Mouse (Mus musculus): Measurements from ENCODE around the gene Rusc1. TPM values are rescaled to one million over a fixed set of nuclear protein-coding genes. Genes with fewer than 3 reads are reported as not detected.

Gene Rusc1
- polyA plus RNA-seq, 1 experiment from 2014 or later: 3.0 TPM

DNA sequence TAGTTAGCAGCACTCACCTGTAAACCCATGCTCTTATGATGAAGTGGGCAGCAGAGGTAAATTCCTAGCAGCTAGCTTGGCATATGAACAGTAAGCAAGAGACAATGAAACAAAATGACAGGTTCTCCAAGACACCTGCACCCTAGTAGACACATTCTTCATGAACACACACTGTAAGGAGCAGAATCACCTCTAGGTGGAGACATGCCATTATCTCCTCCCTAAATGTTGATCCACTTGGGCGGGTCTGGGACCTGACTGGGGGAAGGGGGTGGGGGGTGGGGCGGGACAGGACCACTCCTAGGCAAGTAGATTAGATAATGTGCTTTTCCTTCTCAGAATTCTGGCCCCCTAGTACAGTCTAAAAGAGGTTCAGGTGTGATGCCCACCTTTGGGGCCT lies 22.4 kb upstream of the Rusc1 start:
- Histone ChIP-seq H3K4me3 (replicated peaks) (no peak overlapping the region), H3K9me3 (replicated peaks) (no peaks in the 10 kb centered on the region), H3K27me3 (no peaks in the 10 kb centered on the region), H3K36me3 (replicated peaks) (no peaks in the 10 kb centered on the region), H3K4me1 (replicated peaks) (peaks cover 31% of the 10 kb centered on the region), H3K9ac (no peak overlapping the region), H3K27ac (replicated peaks) (no peak overlapping the region; the same call in 1 of the 2 replicates), H3K4me2 (peak overlapping the region; percentile 36; the same call in 1 of the 2 replicates)
- peak; percentile 78 for ATAC-seq (ENCODE audit: insufficient read depth)
- 0% methylated on average over 2 of the region's 2 CpGs for WGBS (ENCODE audit: insufficient replicate concordance)

DNA sequence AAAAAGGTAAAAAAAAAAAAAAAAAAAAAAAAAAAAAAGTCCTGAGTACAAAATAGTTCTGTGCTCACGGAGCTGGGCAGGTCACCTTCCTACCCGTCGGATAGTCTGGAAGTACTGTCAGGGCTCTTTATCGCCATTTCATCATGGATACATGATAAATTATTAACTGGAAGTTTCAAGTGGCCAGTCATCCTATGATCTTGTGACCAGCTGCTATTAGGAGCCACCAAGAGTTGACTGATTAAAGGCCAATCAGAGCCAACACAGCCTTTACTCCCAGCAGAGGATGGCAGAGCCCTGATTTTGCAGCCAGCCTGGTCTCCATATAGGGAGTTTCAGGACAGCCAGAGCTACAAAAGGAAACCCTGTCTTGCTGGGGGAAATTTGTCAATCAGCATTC lies 19.9 kb upstream of the Rusc1 start:
- ATAC-seq (ENCODE audit: insufficient read depth): peak; percentile 55; the same call in 1 of the 2 replicates
- H3K27me3 ChIP-seq: no peaks in the 10 kb centered on the region
- no peaks in the 10 kb centered on the region for H3K36me3 ChIP-seq (replicated peaks)
- no peak overlapping the region for H3K9ac ChIP-seq
- no peaks in the 10 kb centered on the region for H3K9me3 ChIP-seq (replicated peaks)
- 73% methylated on average over 4 of the region's 4 CpGs for WGBS (ENCODE audit: insufficient replicate concordance)
- H3K27ac ChIP-seq (replicated peaks): peak overlapping the region; percentile 49; the same call in 1 of the 2 replicates
- H3K4me2 ChIP-seq: no peak overlapping the region
- H3K4me1 ChIP-seq (replicated peaks): peaks cover 31% of the 10 kb centered on the region
- no peak overlapping the region for H3K4me3 ChIP-seq (replicated peaks)

DNA sequence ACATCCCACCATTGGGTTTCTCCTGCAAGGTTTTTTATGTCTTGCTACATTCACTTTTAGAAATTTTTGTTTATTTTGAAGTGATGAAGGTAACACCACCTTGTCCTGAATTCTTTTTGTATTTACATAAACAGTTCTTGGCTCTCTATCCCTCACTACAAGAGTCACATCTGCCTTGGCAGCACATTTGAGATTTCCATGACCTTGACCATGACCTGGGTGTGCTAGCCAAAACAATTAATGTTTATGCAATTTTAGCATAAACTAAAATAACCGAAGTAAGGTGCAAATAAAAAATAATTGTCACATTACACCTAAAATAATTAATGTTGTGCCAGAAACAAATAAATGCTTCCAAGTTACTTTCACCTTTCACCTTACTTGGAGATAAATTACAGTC lies 15.0 kb upstream of the Rusc1 start:
- no peaks in the 10 kb centered on the region for H3K9me3 ChIP-seq (replicated peaks)
- H3K4me1 ChIP-seq (replicated peaks): peaks cover 6% of the 10 kb centered on the region
- no peak overlapping the region for H3K4me3 ChIP-seq (replicated peaks)
- H3K9ac ChIP-seq: no peak overlapping the region
- 48% methylated on average over 1 of the region's 1 CpGs for WGBS (ENCODE audit: insufficient replicate concordance)
- no peak overlapping the region for H3K4me2 ChIP-seq
- no peaks in the 10 kb centered on the region for H3K36me3 ChIP-seq (replicated peaks)
- no peaks in the 10 kb centered on the region for H3K27me3 ChIP-seq
- no peak for ATAC-seq (ENCODE audit: insufficient read depth)
- H3K27ac ChIP-seq (replicated peaks): no peak overlapping the region

DNA sequence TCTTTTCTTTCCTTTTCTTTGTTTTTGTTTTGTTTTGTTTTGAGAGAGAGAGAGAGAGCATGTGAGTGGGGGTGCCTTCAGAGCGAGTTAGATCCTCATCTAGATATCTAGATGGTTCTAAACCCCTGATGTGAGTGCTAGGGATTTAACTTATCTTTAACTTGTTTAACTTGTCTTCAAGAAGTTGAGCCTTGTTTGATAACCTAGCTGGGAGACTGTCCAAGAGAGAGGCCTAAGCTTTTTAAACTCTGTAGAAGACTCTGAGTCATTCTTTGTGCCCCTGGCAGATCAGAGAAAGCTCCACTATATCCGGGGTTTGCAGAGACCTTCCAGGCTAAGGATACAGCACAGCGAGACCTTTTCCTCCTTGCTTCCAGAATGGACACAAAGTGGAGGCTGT lies 14.4 kb upstream of the Rusc1 start:
- H3K9me3 ChIP-seq (replicated peaks): no peaks in the 10 kb centered on the region
- H3K4me1 ChIP-seq (replicated peaks): peaks cover 12% of the 10 kb centered on the region
- WGBS (ENCODE audit: insufficient replicate concordance): 45% methylated on average over 3 of the region's 3 CpGs
- H3K4me2 ChIP-seq: no peak overlapping the region
- H3K9ac ChIP-seq: no peak overlapping the region
- no peaks in the 10 kb centered on the region for H3K36me3 ChIP-seq (replicated peaks)
- no peak overlapping the region for H3K27ac ChIP-seq (replicated peaks)
- no peak overlapping the region for H3K4me3 ChIP-seq (replicated peaks)
- ATAC-seq (ENCODE audit: insufficient read depth): no peak
- H3K27me3 ChIP-seq: no peaks in the 10 kb centered on the region

DNA sequence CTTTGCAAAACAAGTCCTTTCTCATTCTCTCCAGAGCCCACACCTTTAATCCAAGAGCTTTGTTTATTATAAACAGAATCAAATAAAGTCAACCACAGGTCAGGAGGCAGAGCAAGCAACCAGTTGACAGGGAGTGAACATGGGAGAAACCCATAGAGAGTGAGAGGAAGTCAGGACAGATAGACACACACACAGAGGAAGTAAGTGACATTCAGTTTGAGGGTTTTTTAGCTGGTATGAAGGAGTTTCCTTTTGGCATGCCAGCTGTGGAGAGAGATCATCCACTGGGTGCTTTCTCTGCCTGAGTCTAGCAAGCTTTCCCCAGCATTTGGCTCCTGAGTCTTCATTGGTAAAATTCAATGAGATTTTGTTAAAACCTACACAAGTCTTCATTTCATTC lies 13.8 kb upstream of the Rusc1 start:
- H3K4me2 ChIP-seq: no peak overlapping the region
- no peak overlapping the region for H3K9ac ChIP-seq
- H3K9me3 ChIP-seq (replicated peaks): no peaks in the 10 kb centered on the region
- no peak overlapping the region for H3K27ac ChIP-seq (replicated peaks)
- no peak for ATAC-seq (ENCODE audit: insufficient read depth)
- no peak overlapping the region for H3K4me3 ChIP-seq (replicated peaks)
- H3K4me1 ChIP-seq (replicated peaks): peaks cover 17% of the 10 kb centered on the region
- no peaks in the 10 kb centered on the region for H3K27me3 ChIP-seq
- H3K36me3 ChIP-seq (replicated peaks): no peaks in the 10 kb centered on the region

DNA sequence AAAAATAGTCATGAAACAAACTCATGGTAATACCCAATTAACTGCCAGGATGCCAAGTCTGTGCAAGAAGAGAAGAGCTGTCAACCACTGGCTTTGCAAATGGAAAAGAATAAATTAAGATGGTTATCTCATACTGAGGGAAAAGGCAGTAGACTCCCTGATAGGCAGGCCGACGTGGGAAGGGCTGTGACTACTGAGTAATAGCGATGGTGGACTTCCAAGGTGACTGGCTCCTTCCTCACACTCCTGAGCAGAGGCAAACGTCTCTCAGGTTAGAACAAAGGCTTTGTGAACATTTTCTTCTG lies 10.1 kb upstream of the Rusc1 start:
- 42% methylated on average over 4 of the region's 4 CpGs for WGBS (ENCODE audit: insufficient replicate concordance)
- Histone ChIP-seq H3K4me2 (no peak overlapping the region), H3K4me1 (replicated peaks) (peaks cover 47% of the 10 kb centered on the region), H3K9me3 (replicated peaks) (no peaks in the 10 kb centered on the region), H3K27ac (replicated peaks) (peak overlapping the region; percentile 82), H3K36me3 (replicated peaks) (peaks cover 22% of the 10 kb centered on the region), H3K9ac (no peak overlapping the region), H3K4me3 (replicated peaks) (no peak overlapping the region), H3K27me3 (no peaks in the 10 kb centered on the region)
- no peak for ATAC-seq (ENCODE audit: insufficient read depth)

DNA sequence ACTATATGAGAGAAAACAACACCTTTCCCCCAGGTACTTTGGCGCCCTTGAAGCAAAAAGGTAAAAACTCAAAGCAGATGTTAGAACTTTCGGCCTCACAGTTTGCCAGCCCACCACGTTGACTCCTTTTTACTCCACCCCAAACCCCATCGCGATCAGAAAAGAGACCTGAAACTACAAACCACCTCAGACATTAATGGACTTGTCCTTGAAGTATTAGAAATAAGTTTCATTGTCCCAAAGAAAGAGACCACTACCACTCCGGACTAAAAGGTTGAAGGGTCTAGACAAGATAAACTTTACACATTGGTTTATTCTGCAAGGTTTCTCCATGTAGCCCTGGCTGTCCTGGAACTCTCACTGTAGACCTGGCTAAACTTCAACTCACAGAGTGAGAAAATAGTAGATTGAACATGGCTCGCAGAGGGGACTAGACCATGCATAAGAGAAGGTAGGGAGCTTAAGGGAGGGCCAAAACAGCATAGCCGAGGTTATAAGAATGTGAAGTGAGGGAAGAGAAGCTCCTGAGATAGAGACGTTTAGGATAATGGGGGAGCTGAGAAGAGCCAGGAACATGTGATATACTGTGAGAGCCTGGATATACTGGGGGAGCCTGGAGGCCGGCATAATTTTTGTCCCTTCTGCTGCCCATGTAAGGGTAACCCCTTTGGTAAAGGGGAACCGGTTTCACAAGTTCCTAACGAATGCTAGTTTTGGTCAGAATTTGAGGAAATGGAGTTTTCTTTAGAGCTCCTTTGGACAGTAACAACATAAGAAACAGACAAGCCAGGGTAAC lies 9.6 kb upstream of the Rusc1 start:
- ATAC-seq (ENCODE audit: insufficient read depth): no peak
- H3K27me3 ChIP-seq: no peaks in the 10 kb centered on the region
- H3K4me3 ChIP-seq (replicated peaks): peak overlapping the region; percentile 72
- H3K27ac ChIP-seq (replicated peaks): peak overlapping the region; percentile 82
- peak overlapping the region; percentile 84 for H3K4me2 ChIP-seq
- no peaks in the 10 kb centered on the region for H3K9me3 ChIP-seq (replicated peaks)
- H3K4me1 ChIP-seq (replicated peaks): peaks cover 47% of the 10 kb centered on the region
- H3K9ac ChIP-seq: peak overlapping the region; percentile 51
- 48% methylated on average over 12 of the region's 12 CpGs for WGBS (ENCODE audit: insufficient replicate concordance)
- peaks cover 28% of the 10 kb centered on the region for H3K36me3 ChIP-seq (replicated peaks)

DNA sequence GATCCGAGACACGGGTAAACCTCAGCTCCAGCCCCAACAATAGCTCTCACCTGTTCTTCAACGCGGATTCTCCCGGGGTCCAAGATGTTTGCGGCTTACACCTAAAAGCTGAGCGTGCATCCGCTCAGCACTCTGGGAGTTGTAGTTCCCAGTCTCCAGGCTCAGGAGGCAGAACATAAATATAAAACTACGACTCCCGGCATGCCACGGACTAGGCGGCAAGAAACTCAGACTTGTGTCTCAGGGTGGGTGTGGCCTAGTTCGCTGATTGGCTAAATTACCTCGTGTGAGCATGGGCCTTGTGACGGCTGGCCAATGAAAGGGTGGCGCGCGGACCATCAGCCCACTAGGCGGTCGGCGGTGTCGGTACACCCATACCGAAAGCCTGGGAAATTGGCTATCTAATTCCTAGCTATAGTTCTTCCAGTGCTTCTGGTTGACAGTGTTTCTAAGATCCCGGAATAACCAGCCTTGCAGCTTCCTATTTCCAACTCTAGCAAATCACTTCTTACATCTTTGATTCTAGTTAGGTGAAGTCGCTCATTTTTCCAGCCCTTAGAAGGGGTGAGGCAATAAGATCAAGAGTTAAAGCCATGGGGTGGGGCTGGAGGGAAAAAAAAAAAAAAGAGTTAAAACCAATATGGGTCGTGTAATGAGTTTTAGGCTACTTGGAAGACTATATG lies 8.8 kb upstream of the Rusc1 start, which contains the start of gene Fdps:
Fdps (minus strand) TSS at position 148 of the 683 bp plus-strand sequence.
- Histone ChIP-seq H3K9me3 (replicated peaks) (no peaks in the 10 kb centered on the region), H3K27ac (replicated peaks) (peak within 1 kb of the TSS; percentile 84), H3K36me3 (replicated peaks) (peaks cover 35% of the 10 kb centered on the region), H3K4me1 (replicated peaks) (peaks cover 47% of the 10 kb centered on the region), H3K9ac (peak within 1 kb of the TSS; percentile 74), H3K27me3 (no peaks in the 10 kb centered on the region), H3K4me3 (replicated peaks) (peak within 1 kb of the TSS; percentile 72), H3K4me2 (peak within 1 kb of the TSS; percentile 84)
- WGBS (ENCODE audit: insufficient replicate concordance): under 1% methylated on average over 26 of the region's 26 CpGs
- peak; percentile 98 for ATAC-seq (ENCODE audit: insufficient read depth)

DNA sequence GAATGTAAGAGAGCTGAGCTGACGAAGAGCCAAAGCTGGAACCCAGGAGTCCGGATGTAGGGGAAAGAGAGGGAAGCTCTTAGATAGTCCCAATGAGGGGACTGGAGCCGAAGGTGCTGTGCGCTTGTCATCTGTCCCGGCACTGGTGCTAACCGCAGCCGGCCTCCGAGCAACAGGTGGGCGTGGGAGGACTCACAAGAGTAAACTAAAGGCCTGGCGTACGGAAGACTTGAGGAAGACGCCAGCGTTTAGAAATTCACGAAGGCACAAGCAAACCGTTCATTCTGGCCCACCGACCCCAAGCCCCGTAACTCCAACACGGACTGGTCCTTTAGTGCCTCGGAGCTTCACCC lies 8.3 kb upstream of the Rusc1 start:
- peaks cover 47% of the 10 kb centered on the region for H3K4me1 ChIP-seq (replicated peaks)
- H3K4me2 ChIP-seq: peak overlapping the region; percentile 84
- peak overlapping the region; percentile 74 for H3K9ac ChIP-seq
- no peaks in the 10 kb centered on the region for H3K27me3 ChIP-seq
- ATAC-seq (ENCODE audit: insufficient read depth): peak; percentile 44
- WGBS (ENCODE audit: insufficient replicate concordance): under 1% methylated on average over 19 of the region's 19 CpGs
- H3K4me3 ChIP-seq (replicated peaks): peak overlapping the region; percentile 72
- peaks cover 40% of the 10 kb centered on the region for H3K36me3 ChIP-seq (replicated peaks)
- H3K27ac ChIP-seq (replicated peaks): peak overlapping the region; percentile 84
- no peaks in the 10 kb centered on the region for H3K9me3 ChIP-seq (replicated peaks)

DNA sequence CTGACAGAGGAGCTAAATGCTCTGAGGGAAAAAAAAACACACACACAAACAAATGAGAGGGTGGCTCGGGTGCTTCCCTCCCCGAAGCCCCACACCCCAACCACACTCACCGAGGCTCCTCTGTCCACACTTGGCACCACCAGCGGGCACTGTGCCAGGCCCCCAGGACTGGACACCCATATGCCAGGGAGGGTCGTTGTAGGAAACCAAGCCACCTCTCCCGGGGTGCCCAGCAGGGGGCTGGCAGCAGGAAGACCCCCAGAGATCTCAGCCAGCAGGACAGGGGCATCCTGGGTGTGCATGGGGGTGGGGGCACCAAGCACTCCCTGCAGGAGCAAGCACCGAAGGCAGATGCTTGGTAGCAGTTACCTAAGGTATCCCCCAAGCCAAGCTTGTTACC lies 7.7 kb upstream of the Rusc1 start, which contains the start of gene Gm43738:
Gm43738 (minus strand) TSS at position 289 of the 400 bp plus-strand sequence.
- H3K4me2 ChIP-seq: peak within 1 kb of the TSS; percentile 84
- H3K9ac ChIP-seq: peak within 1 kb of the TSS; percentile 74
- H3K4me1 ChIP-seq (replicated peaks): peaks cover 47% of the 10 kb centered on the region
- H3K4me3 ChIP-seq (replicated peaks): peak within 1 kb of the TSS; percentile 72
- ATAC-seq (ENCODE audit: insufficient read depth): no peak
- H3K27me3 ChIP-seq: no peaks in the 10 kb centered on the region
- peaks cover 47% of the 10 kb centered on the region for H3K36me3 ChIP-seq (replicated peaks)
- H3K27ac ChIP-seq (replicated peaks): peak within 1 kb of the TSS; percentile 84
- WGBS (ENCODE audit: insufficient replicate concordance): 44% methylated on average over 7 of the region's 7 CpGs
- no peaks in the 10 kb centered on the region for H3K9me3 ChIP-seq (replicated peaks)

DNA sequence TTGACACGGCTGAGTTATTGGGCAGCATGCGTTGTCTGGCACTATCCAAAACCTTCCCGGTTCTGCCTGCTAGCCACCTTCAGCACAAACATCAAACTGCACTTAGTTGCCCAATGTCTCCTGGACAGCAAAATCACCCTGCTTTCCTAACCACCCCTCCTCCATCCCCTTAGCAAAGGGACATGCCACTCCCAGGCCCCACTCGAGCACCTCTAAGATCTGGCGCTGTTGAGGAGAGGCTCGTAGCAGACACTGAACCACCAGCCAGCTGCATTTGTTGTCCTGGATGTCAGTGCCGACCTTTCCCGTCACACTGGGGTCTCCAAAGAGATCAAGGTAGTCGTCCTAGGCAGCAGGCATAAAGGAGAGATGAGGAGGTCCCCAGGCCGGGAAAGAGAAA lies 910 bp upstream of the Rusc1 start:
- H3K27me3 ChIP-seq: peaks cover 33% of the 10 kb centered on the region
- H3K9me3 ChIP-seq (replicated peaks): no peaks in the 10 kb centered on the region
- no peak overlapping the region for H3K9ac ChIP-seq
- 74% methylated on average over 10 of the region's 10 CpGs for WGBS (ENCODE audit: insufficient replicate concordance)
- H3K4me1 ChIP-seq (replicated peaks): peaks cover 55% of the 10 kb centered on the region
- H3K4me2 ChIP-seq: no peak overlapping the region
- peaks cover 52% of the 10 kb centered on the region for H3K36me3 ChIP-seq (replicated peaks)
- no peak for ATAC-seq (ENCODE audit: insufficient read depth)
- no peak overlapping the region for H3K4me3 ChIP-seq (replicated peaks)
- no peak overlapping the region for H3K27ac ChIP-seq (replicated peaks)

All from liver, embryonic 15.5 days (tissue).